Mouse (Mus musculus): ENCODE measurements around the gene Casp6. TPM values are rescaled to one million over a fixed set of nuclear protein-coding genes. Genes with fewer than 3 reads are reported as not detected.

Casp6 gene
- polyA plus RNA-seq, 1 experiment from 2014 or later = 16.5 TPM

- peaks cover 6% of the 10 kb centered on the region for H3K4me1 ChIP-seq (ENCODE audit: control insufficient read depth, insufficient read depth, low read length)
- H3K4me2 ChIP-seq (ENCODE audit: low read length) = no peak overlapping the region
- WGBS = 91% methylated on average over 7 of the region's 7 CpGs
- H3K27ac ChIP-seq (ENCODE audit: low read length) = no peak overlapping the region
- ATAC-seq = no peak
- no peaks in the 10 kb centered on the region for H3K36me3 ChIP-seq (ENCODE audit: control insufficient read depth, insufficient read depth, low read length)
- H3K9ac ChIP-seq (ENCODE audit: low read depth, low read length) = no peak overlapping the region
- no peak overlapping the region for H3K4me3 ChIP-seq (ENCODE audit: low read depth, low read length)
- no peaks in the 10 kb centered on the region for H3K27me3 ChIP-seq (ENCODE audit: control insufficient read depth, insufficient read depth, low read depth, low read length)
- no peaks in the 10 kb centered on the region for H3K9me3 ChIP-seq (replicated peaks; ENCODE audit: control insufficient read depth, low read length, poor library complexity, severe bottlenecking)
Measured at GRCm38 (mm10) chr3:129904381-129905132, 3.3 kb downstream of the Casp6 start.

- 95% methylated on average over 14 of the region's 14 CpGs for WGBS
- ATAC-seq = no peak
- H3K4me1 ChIP-seq (ENCODE audit: control insufficient read depth, insufficient read depth, low read length) = no peaks in the 10 kb centered on the region
- H3K36me3 ChIP-seq (ENCODE audit: control insufficient read depth, insufficient read depth, low read length) = no peaks in the 10 kb centered on the region
- H3K4me2 ChIP-seq (ENCODE audit: low read length) = no peak overlapping the region
- H3K9me3 ChIP-seq (replicated peaks; ENCODE audit: control insufficient read depth, low read length, poor library complexity, severe bottlenecking) = no peaks in the 10 kb centered on the region
- no peak overlapping the region for H3K4me3 ChIP-seq (ENCODE audit: low read depth, low read length)
- no peak overlapping the region for H3K27ac ChIP-seq (ENCODE audit: low read length)
- no peak overlapping the region for H3K9ac ChIP-seq (ENCODE audit: low read depth, low read length)
- no peaks in the 10 kb centered on the region for H3K27me3 ChIP-seq (ENCODE audit: control insufficient read depth, insufficient read depth, low read depth, low read length)
Measured at GRCm38 (mm10) chr3:129912025-129912424, 10.8 kb downstream of the Casp6 start.

- Histone ChIP-seq H3K9me3 (replicated peaks; ENCODE audit: control insufficient read depth, low read length, poor library complexity, severe bottlenecking) (no peaks in the 10 kb centered on the region), H3K27me3 (ENCODE audit: control insufficient read depth, insufficient read depth, low read depth, low read length) (no peaks in the 10 kb centered on the region), H3K9ac (ENCODE audit: low read depth, low read length) (no peak overlapping the region), H3K36me3 (ENCODE audit: control insufficient read depth, insufficient read depth, low read length) (no peaks in the 10 kb centered on the region), H3K4me2 (ENCODE audit: low read length) (no peak overlapping the region), H3K4me3 (ENCODE audit: low read depth, low read length) (no peak overlapping the region), H3K4me1 (ENCODE audit: control insufficient read depth, insufficient read depth, low read length) (no peaks in the 10 kb centered on the region), H3K27ac (ENCODE audit: low read length) (no peak overlapping the region)
- no peak for ATAC-seq
- WGBS = 93% methylated on average over 13 of the region's 13 CpGs
Measured at GRCm38 (mm10) chr3:129913241-129913640, 12.0 kb downstream of the Casp6 start.

GRCm38 (mm10) chr3:129917424-129917823 lies 16.2 kb downstream of the Casp6 start:
- H3K9me3 ChIP-seq (replicated peaks; ENCODE audit: control insufficient read depth, low read length, poor library complexity, severe bottlenecking) = no peaks in the 10 kb centered on the region
- H3K9ac ChIP-seq (ENCODE audit: low read depth, low read length) = no peak overlapping the region
- no peaks in the 10 kb centered on the region for H3K27me3 ChIP-seq (ENCODE audit: control insufficient read depth, insufficient read depth, low read depth, low read length)
- no peak overlapping the region for H3K4me2 ChIP-seq (ENCODE audit: low read length)
- 81% methylated on average over 3 of the region's 3 CpGs for whole genome bisulfite sequencing
- no peak overlapping the region for H3K27ac ChIP-seq (ENCODE audit: low read length)
- ATAC-seq = no peak
- no peaks in the 10 kb centered on the region for H3K36me3 ChIP-seq (ENCODE audit: control insufficient read depth, insufficient read depth, low read length)
- H3K4me3 ChIP-seq (ENCODE audit: low read depth, low read length) = no peak overlapping the region
- H3K4me1 ChIP-seq (ENCODE audit: control insufficient read depth, insufficient read depth, low read length) = no peaks in the 10 kb centered on the region

- Histone ChIP-seq H3K9me3 (replicated peaks; ENCODE audit: control insufficient read depth, low read length, poor library complexity, severe bottlenecking) (no peaks in the 10 kb centered on the region), H3K4me2 (ENCODE audit: low read length) (0 out of 2 replicates have a peak overlapping the region, but pooled peaks have one; percentile 19), H3K4me1 (ENCODE audit: control insufficient read depth, insufficient read depth, low read length) (no peaks in the 10 kb centered on the region), H3K27ac (ENCODE audit: low read length) (no peak overlapping the region), H3K4me3 (ENCODE audit: low read depth, low read length) (no peak overlapping the region), H3K36me3 (ENCODE audit: control insufficient read depth, insufficient read depth, low read length) (no peaks in the 10 kb centered on the region), H3K27me3 (ENCODE audit: control insufficient read depth, insufficient read depth, low read depth, low read length) (no peaks in the 10 kb centered on the region), H3K9ac (ENCODE audit: low read depth, low read length) (no peak overlapping the region)
- 14% methylated on average over 13 of the region's 13 CpGs for WGBS
- ATAC-seq = peak; percentile 73
Measured at GRCm38 (mm10) chr3:129918434-129918833, 17.2 kb downstream of the Casp6 start.

GRCm38 (mm10) chr3:129923581-129923980 lies 22.4 kb downstream of the Casp6 start:
- H3K4me2 ChIP-seq (ENCODE audit: low read length) = no peak overlapping the region
- no peaks in the 10 kb centered on the region for H3K27me3 ChIP-seq (ENCODE audit: control insufficient read depth, insufficient read depth, low read depth, low read length)
- no peaks in the 10 kb centered on the region for H3K9me3 ChIP-seq (replicated peaks; ENCODE audit: control insufficient read depth, low read length, poor library complexity, severe bottlenecking)
- no peak for ATAC-seq
- no peak overlapping the region for H3K9ac ChIP-seq (ENCODE audit: low read depth, low read length)
- no peaks in the 10 kb centered on the region for H3K36me3 ChIP-seq (ENCODE audit: control insufficient read depth, insufficient read depth, low read length)
- H3K27ac ChIP-seq (ENCODE audit: low read length) = no peak overlapping the region
- WGBS = 93% methylated on average over 7 of the region's 7 CpGs
- no peaks in the 10 kb centered on the region for H3K4me1 ChIP-seq (ENCODE audit: control insufficient read depth, insufficient read depth, low read length)
- no peak overlapping the region for H3K4me3 ChIP-seq (ENCODE audit: low read depth, low read length)

- Histone ChIP-seq H3K27me3 (ENCODE audit: control insufficient read depth, insufficient read depth, low read depth, low read length) (no peaks in the 10 kb centered on the region), H3K36me3 (ENCODE audit: control insufficient read depth, insufficient read depth, low read length) (no peaks in the 10 kb centered on the region)
Measured at GRCm38 (mm10) chr3:129925861-129926260, 24.6 kb downstream of the Casp6 start.

GRCm38 (mm10) chr3:129930213-129930778 lies 29.1 kb downstream of the Casp6 start:
- Histone ChIP-seq H3K4me2 (ENCODE audit: low read length) (no peak overlapping the region), H3K4me3 (ENCODE audit: low read depth, low read length) (no peak overlapping the region), H3K36me3 (ENCODE audit: control insufficient read depth, insufficient read depth, low read length) (no peaks in the 10 kb centered on the region), H3K9ac (ENCODE audit: low read depth, low read length) (no peak overlapping the region), H3K27ac (ENCODE audit: low read length) (no peak overlapping the region), H3K4me1 (ENCODE audit: control insufficient read depth, insufficient read depth, low read length) (no peaks in the 10 kb centered on the region), H3K9me3 (replicated peaks; ENCODE audit: control insufficient read depth, low read length, poor library complexity, severe bottlenecking) (no peaks in the 10 kb centered on the region), H3K27me3 (ENCODE audit: control insufficient read depth, insufficient read depth, low read depth, low read length) (no peaks in the 10 kb centered on the region)
- 79% methylated on average over 6 of the region's 6 CpGs for WGBS
- ATAC-seq = no peak

More at GRCm38 (mm10) chr3:129925861-129926260, 24.6 kb downstream of the Casp6 start:
- H3K27ac ChIP-seq (ENCODE audit: low read length) = no peak overlapping the region
- 92% methylated on average over 3 of the region's 3 CpGs for WGBS
- H3K4me2 ChIP-seq (ENCODE audit: low read length) = no peak overlapping the region
- H3K9ac ChIP-seq (ENCODE audit: low read depth, low read length) = no peak overlapping the region
- H3K9me3 ChIP-seq (replicated peaks; ENCODE audit: control insufficient read depth, low read length, poor library complexity, severe bottlenecking) = no peaks in the 10 kb centered on the region
- no peak overlapping the region for H3K4me3 ChIP-seq (ENCODE audit: low read depth, low read length)
- H3K4me1 ChIP-seq (ENCODE audit: control insufficient read depth, insufficient read depth, low read length) = no peaks in the 10 kb centered on the region
- no peak for ATAC-seq

- no peak for ATAC-seq
- H3K4me2 ChIP-seq (ENCODE audit: low read length) = no peak overlapping the region
- H3K27me3 ChIP-seq (ENCODE audit: control insufficient read depth, insufficient read depth, low read depth, low read length) = no peaks in the 10 kb centered on the region
- H3K9ac ChIP-seq (ENCODE audit: low read depth, low read length) = no peak overlapping the region
- H3K4me1 ChIP-seq (ENCODE audit: control insufficient read depth, insufficient read depth, low read length) = no peaks in the 10 kb centered on the region
- no peak overlapping the region for H3K27ac ChIP-seq (ENCODE audit: low read length)
- no peaks in the 10 kb centered on the region for H3K9me3 ChIP-seq (replicated peaks; ENCODE audit: control insufficient read depth, low read length, poor library complexity, severe bottlenecking)
- H3K36me3 ChIP-seq (ENCODE audit: control insufficient read depth, insufficient read depth, low read length) = no peaks in the 10 kb centered on the region
- 51% methylated on average over 4 of the region's 4 CpGs for WGBS
- no peak overlapping the region for H3K4me3 ChIP-seq (ENCODE audit: low read depth, low read length)
Measured at GRCm38 (mm10) chr3:129932443-129932842, 31.2 kb downstream of the Casp6 start.

Data from midbrain, embryonic 16.5 days (tissue).